Mouse (Mus musculus) layer of hippocampus, adult 18-20 months (tissue): ENCODE data around the gene Mocs3. TPM values are rescaled to one million over a fixed set of nuclear protein-coding genes. Genes with fewer than 3 reads are reported as not detected.
A peak's percentile ranks its signal among the peaks of the same experiment; 100 is the strongest.

Experiments
- DNase-seq, 2 experiments: peaks; one replicate each; pipeline ENCODE4 v3.0.0; 2022; ENCODE audit warnings: low spot score in 2 of 2
- total RNA-seq, 2 experiments: library from RNA; stranded (reverse); gene quantifications; 2 replicates each; pipeline ENCODE4 v1.2.3; 2021

Mocs3 gene
- total RNA-seq, 2 experiments from 2014 or later, result 18.1 to 18.2 TPM

DNA sequence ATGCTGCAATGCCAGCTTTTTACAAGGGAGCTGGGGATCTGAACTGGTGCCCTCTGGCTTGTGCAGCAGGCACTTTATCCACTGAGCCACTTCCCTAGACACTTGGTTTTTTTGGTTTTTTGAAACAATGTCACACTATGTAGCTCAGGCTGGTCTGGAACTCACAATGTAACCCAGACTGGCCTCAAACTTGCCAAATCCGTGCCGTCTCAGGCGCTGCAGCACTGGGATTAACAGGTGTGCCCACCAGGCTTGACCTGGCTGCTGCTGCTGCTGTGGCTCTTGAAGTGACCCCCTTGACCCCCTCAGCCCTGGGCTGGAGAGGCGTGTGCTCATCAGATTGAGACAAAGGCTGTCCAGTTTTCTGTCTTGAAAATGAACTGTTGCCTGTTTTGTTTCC, 7.9 kb downstream of the Mocs3 start:
- no peak for DNase-seq

DNA sequence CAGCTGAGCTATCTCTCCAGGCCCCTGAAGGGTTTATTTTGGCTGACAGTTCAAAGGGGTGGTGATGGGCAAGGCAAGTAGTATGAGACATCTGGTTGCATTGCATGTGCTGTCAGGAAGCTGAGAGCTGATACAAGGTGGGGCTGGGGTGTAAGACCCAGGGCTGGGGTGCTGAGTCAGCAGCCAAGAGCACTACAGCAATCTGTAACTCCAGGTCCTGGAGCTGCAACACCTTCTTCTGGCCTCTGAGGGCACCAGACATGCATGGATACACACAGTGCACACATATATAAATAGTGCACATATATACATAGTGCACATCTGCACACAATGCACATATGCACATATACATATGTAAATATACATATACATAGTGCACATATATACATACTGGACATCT, 12.4 kb downstream of the Mocs3 start:
- no peak for DNase-seq

DNA sequence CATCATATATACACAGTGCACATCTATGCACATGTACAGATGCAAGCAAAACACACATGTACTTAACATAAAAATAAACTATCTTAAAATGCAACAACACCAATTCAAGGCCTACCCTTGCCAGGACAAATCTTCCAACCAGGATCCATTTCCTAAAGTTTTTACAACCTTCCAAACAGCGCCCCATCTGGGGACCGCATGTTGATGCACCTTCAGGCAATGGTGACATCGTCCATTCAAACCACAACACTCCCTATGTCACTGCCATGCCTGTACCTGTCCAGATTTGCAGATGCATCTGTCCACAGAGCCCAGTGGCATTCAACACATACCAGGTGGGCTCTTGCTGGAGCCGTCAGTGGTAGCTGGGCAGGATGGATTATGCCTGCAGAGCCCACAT, 12.9 kb downstream of the Mocs3 start:
- no peak for DNase-seq

DNA sequence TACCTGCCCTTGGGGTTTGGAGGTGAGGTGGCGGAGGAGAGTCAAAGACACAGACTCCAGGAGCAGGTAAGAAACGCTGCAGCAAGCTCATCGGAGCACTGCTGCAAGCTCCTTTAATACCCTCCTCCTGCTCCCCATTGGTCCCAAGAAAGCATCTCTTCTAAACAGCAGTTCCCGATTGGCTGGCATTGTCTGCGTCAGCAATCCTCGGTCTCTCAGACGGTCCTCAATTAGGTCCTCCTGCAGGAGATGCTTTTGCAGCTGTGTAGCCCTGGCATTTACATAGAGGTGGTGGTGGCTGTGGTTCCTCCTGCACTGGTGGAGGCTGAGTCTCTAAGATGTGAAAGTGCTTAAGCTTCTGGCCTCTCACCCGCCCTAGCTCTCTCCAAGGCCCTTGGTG, 15.1 kb downstream of the Mocs3 start:
- no peak for DNase-seq

DNA sequence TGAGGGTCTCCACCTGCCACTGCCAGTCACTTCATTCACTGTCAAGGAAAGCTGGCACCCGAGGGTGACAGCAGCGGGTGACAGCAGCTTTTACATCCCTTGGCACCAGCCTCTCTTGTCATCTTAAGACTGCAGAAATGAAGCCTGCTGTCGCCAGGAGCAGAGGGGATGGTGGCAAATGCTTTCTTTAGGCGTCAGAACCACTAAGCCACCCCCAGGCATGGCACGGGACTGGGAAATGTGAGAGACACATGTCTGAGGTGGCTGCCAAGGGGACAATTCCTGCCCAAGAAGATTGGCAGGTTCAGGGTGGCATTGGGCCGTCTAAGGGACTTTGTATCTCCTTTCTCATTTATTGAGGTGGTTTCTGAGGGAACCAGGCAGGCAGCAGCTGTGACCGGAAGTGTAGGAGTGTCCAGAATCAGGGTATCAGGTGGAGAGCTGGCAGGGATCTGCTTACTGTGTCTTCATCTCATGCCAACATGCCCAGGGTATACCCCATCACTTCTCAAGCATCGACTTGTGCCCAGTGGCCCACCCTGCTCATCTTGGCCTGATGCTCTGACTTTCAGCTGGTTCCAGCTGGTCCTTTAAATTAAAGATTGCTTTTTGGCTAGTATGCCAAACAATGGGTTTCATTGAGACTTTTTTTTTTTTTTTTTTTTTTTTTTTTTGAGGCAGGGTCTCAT, 17.9 kb downstream of the Mocs3 start:
- DNase-seq, result no peak

DNA sequence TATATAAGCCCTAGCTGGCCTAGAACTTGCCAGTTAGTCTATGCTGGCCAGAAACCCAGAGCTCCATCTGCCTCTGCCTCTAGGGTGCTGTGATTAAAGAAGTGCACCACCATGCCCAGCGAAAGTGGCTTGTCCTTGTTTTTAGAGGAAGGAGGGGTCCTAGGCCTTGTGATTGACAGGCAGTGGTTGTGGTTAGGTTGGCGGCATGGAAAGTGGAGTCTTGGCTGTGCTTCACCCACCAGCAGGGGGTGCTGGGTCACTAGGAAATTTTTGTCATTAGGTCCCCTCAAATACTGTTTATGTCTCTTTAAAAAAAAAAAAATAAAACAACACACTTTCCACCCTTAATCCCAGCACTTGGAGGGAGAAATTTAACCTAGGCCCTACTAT, 18.4 kb downstream of the Mocs3 start:
- no peak for DNase-seq

DNA sequence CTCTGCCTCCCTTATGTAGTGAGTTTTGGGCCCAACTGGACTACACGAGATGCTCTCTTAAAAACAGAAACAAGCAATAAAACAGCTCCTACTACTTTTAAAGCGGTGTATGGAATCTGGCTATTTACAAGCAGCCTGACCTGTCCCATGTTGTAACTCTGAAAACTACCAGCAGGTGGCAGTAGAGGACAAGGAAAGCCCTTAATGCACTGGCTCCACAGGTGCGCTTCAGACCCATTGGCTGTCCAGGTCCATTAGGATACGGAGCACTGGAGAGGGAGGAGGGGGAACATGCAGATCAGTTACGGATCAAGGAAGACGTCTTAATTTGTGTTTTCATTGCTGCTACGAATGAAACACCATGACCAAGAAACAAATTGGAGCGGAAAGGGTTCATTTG, 19.8 kb downstream of the Mocs3 start:
- peak; percentile 71 to 94 for DNase-seq

DNA sequence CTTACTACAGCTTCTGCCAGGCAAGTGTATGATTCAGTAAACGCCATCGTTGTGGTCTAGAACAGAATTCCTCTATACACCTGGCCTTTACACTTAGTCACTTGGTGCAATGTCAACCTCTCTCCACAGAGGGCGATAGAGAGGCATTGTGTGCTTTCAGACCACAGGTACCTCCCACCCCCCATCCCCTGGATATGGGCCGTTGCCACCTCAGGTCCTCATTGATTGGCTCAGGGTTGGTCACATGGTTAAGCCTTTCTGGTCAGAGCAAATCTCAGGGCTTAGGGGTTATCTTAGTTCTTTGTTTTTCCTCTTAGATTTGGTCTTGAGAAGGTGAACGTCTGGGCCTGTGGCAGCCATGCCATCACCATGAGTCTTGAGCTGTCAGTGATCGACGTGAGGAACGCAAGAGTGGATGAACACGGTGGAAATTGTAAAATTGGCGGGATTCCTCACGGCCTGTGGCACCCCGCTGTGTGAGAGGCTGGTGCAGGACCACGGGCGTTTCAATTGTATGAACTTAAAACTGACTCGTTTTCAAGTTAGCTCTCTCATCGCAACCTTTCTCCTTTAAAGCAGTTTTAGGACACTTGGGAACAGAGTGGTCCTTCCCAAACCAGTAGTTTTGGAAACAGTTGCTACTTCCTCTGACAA, 22.3 kb downstream of the Mocs3 start:
- no peak for DNase-seq

DNA sequence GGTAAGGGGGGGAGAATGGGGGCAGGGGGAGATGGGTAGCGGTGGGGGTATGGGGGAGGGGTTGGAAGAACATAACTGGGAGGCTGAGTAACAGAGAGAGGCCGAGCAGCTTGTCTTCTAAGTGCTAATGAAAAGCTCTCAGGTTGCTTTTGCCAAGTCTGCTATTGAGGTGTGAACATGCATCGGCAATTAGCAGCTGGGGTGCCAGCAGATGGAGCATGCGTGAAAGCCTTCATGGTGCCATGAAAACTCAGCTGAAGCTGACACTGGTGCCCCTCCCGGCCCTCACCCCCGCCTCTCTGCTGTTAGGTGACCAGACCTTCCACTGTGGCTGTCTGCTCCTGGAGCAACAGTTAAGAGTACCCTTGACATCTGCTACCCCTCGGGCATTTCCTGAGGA, 23.4 kb downstream of the Mocs3 start:
- no peak for DNase-seq

DNA sequence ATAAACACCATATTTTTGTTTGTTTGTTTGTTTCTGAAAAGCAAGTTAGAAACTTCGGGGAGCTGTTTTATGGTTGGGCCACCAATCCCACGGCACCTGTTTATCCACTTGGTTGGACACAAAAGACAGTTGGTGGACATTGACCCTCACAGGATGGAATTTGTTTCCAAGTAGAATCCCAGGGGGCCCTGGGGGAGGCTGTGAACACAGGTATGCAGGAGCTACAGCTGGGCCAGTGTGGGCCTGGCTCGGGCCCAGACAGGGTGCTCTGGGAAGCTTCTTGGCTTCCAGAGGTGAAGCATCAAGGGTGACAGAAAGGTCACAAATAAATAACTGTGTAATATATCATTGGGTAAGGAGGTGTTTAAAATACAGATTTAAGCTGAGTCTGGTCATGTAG, 26.1 kb downstream of the Mocs3 start:
- DNase-seq, result no peak

DNA sequence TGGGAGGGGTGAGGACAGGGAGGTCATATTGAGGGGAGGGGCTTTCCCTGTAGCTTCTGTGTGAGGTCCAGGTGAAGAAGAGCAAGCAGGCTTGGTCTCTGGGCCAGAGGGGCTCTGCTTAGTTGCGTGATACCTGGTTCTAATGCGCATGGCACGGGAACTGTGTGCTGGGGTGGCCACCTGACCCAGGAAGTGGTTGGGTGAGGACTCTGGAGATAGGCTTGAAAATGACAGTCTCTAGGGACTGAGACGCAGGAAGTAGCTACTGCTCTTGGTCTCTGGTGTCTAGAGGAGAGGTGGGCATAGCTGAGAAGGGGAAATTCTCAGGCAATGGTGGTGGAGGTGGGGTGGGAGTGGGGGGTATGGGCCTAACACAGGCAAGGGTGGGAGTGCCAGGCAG, 26.8 kb downstream of the Mocs3 start:
- DNase-seq, result no peak

DNA sequence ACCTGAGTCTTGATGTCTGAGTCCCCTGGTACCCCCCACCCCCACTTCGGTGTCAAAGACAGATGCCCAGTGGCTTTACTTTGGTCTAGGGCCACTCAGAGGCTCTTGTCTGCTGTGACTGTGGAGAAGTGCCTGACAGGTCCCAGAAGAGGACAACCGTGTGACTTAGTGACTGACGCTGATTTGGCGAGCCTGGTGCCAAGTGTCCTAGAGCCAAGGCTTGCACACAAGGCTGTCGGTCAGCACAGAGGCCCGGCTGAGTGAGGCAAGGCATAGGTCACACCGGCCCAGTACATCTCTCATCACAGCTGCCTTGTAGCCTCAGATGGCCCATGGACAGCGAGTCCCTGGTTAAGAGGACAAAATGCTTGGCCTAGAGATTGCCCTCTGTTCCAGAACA, 28.6 kb downstream of the Mocs3 start:
- no peak for DNase-seq

DNA sequence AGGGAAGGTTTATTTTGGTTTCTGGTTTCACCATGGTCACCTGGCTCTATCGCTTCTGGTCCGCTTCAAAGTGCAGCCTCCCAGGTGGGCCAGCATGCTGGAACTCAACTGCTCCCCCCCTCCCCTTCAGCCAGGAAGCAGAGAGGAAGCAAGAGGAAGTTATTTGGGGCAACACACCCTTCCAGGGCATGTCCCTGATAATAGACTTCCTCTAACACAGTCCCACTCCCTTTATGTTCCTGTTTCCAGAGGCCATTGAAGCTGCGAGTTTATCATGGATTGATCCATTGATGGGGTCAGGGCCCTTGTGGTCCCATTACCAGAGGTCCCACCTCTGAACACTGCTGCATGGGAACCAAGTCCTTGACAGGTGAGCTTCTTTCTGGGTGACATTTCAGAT, 29.7 kb downstream of the Mocs3 start:
- DNase-seq, result no peak

DNA sequence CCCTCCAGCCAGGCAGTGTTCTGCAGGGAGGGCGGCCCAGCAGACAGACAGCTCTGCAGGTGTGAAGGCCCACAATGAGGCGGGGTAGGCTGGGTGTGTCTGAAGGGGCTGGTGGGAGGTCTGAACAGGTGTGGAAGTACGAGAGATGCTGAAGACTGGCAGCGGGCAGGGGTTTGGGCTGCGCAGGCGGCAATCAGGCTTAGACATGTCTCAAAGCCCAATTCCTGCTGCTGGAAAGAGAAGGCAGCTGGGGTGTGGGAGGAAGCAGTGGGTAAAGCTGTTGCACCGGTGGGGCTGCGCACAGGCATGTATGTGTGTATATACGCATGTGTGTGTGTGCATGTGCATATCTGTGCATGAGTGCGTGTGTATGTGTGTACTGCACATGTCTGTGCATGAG, 30.5 kb downstream of the Mocs3 start:
- DNase-seq, result peak; percentile 66 to 85

DNA sequence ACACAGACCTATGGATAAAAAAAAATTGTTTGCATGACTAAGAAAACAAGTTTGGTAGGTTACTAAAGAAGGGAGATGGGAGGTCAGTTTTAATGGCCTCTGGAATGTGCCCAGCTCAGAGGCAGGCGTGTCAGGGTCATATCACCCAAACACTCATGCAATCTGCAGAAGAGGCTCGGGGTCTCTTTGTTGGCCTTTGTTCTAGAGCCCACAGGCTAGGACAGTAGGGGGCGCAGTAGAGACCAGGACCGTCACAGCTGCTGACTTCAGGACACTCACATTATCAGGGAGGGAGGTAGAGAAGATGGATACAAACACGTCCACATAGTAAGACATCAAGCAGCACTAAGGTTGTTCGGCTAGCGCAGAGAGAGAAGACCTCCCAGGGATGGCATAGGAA, 37.6 kb downstream of the Mocs3 start:
- DNase-seq, result no peak

DNA sequence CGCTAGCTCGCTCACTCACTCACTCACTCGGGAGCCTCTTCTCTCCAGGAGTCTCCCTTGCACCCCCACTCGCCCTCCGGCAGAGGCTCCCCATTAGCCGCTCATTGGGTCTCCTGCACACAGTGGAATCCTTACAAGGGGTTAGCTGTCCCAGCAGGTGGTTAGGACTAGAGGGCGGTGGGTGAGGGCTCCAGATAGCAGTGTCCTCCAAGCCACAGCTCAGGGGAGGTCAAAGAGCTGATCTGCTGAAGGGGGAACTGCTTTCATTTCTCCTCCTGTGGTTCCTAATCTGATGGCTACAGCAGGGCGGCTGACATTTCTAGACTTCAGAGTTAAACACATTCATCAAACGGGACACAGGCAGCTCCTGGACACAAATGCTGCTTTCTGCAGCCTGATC, 43.0 kb downstream of the Mocs3 start:
- DNase-seq, result no peak

DNA sequence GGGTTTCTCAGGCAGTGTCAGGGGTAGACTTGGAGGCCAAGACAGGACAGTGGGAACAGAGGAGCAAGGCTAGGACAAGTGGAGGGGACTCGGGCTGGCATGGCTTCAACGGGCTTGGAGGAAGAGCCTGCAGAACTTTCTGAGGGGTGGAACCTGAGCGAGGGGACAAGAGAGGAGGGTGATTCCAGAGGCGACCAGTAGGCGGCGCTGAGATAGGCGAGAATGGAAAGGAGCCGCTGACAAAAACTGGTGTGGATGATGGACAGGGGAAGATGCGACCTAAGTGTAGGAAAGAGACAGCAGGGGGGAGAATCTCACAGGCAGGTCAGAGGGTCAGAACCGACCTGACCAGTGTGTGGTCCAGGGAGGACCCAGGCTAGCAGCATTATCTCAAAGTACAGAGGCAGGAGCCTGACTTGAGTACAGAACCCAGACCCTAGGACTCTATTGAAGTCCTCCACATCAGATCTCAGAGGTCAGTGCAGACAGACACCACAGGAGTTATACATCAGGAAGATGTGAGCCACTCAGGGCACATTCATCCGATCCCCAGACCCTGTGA, 44.0 kb downstream of the Mocs3 start:
- peak; percentile 56 to 84 for DNase-seq

DNA sequence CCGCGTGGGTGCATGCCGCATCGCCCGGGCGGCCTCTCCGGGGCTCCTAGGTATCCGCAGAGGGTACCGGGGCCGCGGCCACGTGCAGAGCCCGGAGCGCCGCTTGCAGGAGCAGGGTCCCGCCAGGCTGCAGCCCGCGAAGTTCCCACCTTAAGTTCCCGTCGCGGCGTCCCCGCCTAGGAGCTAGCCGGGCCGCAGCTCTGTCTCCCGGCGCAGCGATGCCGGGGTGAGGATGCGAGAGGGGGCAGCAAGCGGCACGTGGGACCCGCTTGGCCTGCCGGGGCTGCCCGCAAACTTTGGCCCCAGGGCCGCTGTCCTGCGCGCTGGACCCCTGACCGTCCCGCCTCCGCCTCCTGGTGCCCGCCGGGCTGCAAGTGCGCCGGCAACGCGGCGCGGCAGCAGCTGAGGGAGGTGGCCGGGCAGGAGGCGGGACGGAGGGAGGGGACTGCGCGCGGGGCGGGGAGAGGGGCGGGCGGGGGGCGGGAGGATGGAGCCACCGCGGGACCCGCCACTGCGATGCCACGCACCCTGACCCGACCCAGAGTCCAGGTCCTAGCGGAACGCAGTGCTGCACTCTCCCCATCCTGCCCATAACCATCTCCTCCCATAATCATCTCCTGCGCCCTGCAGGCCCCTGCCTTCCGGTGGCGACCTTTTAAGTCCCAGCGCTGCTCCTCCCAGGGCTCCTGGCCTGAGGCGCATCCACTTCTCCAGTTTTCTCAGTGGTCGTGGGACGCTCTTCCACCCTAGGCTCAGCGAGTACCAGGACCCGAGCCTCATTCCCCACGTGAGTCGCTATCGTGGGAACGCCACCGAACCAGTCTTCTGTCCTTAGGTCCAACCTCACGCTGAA, 50.5 kb downstream of the Mocs3 start:
- DNase-seq, result no peak

DNA sequence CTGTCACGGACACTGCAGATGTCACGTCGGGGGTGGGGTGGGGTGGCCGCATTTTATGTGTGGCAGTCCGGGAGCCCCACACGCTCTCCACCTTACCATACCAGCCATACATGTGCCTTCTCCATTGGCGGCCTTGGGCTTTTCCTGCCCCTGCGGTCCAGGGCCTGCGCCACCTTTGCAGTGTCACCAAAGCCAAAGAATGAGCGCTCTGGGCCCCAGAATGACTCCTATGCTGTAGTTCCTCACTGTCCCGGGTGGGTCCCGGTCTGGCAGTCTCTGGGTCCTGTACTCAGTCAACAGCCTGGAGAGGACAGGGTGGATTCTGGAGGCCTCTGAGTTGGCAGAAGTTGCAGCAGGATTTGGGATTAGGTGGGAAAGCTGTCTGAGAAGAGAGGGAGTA, 51.2 kb downstream of the Mocs3 start, which contains the start of gene Kcng1:
Kcng1 (minus strand) TSS at position 155 of the 400 bp plus-strand sequence.
- no peak for DNase-seq
